Mouse (Mus musculus) inflammation-experienced regulatory T-cells, adult 6 months (primary cell): Measurements from ENCODE around the gene Clock. TPM values are rescaled to one million over a fixed set of nuclear protein-coding genes. Genes with fewer than 3 reads are reported as not detected.

Experiments
- ATAC-seq: one replicate; pipeline ENCODE4 v1.8.0; 2017
- polyA plus RNA-seq, 3 experiments: library from polyadenylated mRNA; unstranded; fragments of 100-300 nt; shearing (Covaris generic); gene quantifications; one replicate each; pipeline ENCODE4 v1.2.1; 2017

The Clock gene
- polyA plus RNA-seq, 3 experiments from 2014 or later, result 14.9 to 19.4 (median 18.8) TPM

- ATAC-seq, result no peak
Observed at GRCm38 (mm10) chr5:76274977-76275376, 29.6 kb downstream of the Clock start.

GRCm38 (mm10) chr5:76250948-76251347 lies 53.6 kb downstream of the Clock start:
- ATAC-seq, result peak; percentile 83

DNA sequence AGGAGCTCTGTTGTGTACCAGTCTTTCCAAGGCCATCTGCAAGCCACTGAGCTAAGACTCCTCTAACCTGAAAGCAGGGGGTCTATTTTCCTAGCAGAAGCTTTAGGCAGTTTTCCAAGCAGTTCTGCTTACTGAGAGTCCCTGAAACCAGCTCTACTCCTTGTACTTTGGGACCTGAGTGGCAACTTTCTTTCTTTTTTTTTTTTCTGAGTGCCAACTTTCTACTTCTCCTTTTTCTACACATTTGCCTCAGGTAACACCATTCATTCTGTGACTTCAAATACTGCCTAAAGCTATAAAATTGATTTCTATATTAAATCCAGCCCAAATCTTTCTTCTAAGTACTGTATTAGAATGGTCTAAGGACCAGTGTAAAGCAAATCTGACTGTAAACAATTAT lies 58.1 kb downstream of the Clock start:
- ATAC-seq, result no peak

DNA sequence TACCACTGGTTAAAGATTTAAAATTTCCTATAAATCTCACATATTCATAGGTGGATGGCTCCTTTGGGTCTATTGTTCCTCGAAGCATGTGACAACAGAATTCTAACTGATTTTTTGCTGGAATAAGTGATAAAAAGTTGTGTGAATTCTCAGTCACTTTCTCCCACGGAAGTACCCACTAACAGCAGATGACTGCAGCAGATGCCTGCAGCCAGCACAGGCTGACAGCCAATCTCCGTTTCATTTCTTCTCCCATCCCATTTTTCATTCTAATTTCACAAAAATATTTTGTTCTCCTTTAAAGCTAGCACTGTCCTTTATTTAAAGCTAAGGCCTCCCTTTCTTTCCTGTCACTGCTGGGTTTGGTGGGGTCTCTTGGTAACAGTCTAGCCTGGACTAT lies 59.2 kb downstream of the Clock start:
- ATAC-seq, result no peak

DNA sequence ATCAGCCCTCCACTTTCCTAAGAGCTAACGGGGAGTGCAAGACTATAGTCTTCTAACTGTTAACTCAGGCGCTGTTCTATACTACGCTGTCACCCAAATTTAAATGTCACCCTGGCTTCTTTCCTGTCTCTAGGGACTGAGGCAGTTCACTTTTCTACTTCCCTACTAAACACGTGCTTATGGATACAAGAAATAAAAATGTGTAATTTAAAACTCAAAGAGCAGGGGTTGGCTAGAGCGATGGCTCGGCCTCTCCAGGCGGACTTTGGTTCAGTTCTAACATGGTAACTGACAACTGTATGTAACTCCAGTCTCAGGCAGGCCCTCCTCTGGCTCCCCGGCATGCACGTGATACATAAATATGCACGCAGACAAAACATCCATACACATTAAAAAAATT lies 60.2 kb downstream of the Clock start:
- ATAC-seq, result no peak

GRCm38 (mm10) chr5:76243929-76244328 lies 60.7 kb downstream of the Clock start:
- ATAC-seq, result peak; percentile 56

GRCm38 (mm10) chr5:76243274-76243673 lies 61.3 kb downstream of the Clock start:
- no peak for ATAC-seq

DNA sequence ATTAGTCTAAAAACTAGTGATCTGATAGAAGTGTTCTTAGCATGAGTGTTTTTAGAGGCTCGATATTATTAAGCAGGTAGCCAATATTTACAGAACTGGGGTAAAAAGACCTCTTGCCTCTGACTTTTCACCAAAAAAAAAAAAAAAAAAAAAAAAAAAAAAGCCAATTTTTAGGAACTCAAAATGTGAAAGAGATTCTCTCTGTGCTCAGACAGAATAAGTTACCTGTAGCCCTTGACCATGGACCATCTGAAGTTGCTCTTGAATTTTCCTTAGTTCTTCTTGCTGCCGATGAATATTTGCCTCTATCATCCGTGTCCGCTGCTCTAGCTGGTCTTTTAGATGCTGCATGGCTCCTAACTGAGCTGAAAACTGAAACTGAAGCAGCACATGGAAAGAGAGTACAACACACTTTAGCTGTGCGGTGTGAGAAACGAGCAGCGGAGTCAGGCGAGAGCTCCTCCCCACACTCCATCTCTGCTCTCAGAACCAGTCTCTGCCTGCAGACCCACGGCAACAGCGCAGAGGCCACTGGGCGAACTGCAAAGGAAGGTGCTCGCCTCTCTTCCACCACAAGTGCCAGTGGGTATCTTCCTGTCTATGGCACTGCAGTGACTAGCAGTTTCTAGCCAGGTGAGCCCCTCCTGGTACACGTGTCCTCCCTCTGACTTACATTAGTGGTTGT lies 73.3 kb downstream of the Clock start:
- no peak for ATAC-seq

- no peak for ATAC-seq
Observed at GRCm38 (mm10) chr5:76216691-76217090, 87.9 kb downstream of the Clock start.

DNA sequence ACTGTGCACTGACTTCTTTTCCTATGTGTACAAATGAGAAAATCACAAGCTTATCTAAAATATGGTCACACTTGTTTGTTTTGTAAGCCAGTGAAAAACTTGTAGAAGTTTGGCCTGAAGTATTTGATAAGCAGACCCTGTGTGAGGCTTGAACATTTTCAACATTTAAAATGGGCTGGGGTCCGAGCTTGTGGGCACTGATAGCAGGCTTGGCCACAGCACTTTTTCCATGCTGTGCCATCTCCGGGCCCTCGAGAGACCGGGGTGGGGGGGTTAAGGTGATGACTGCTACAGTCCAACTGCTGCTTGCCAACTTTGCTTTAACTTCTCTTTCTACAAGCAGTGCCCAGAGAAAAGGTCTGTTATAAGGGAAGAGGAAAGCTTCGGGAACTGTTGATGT lies 96.5 kb downstream of the Clock start:
- ATAC-seq, result no peak

GRCm38 (mm10) chr5:76205886-76206285 lies 98.7 kb downstream of the Clock start:
- no peak for ATAC-seq

DNA sequence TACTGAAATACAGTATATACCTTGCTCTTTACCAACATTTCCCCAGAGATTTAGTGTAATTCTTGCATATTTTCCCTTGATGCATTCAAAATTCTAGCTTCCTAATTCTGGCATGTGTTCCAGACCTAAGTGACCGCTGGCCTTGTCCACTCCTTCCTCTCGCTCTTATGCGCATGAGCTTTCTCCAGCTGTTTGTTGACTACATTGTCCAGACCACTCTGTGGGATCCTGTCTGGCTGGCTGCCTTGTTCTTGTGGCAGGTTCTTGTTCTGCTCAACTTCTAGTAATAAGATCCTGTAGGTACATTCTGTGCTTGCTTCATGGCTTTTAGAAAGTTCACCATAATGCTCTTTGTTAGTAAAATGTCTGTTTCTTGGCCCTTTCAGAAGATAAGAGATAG lies 101.4 kb downstream of the Clock start:
- no peak for ATAC-seq

GRCm38 (mm10) chr5:76199346-76199745 lies 105.2 kb downstream of the Clock start:
- ATAC-seq, result no peak

GRCm38 (mm10) chr5:76194377-76194945 lies 110.1 kb downstream of the Clock start:
- no peak for ATAC-seq

GRCm38 (mm10) chr5:76193075-76193474 lies 111.5 kb downstream of the Clock start:
- ATAC-seq, result no peak

GRCm38 (mm10) chr5:76190609-76191008 lies 114.0 kb downstream of the Clock start:
- no peak for ATAC-seq

GRCm38 (mm10) chr5:76187885-76188284 lies 116.7 kb downstream of the Clock start:
- no peak for ATAC-seq

- peak; percentile 36 for ATAC-seq
Observed at GRCm38 (mm10) chr5:76184286-76185080, 120.1 kb downstream of the Clock start.

DNA sequence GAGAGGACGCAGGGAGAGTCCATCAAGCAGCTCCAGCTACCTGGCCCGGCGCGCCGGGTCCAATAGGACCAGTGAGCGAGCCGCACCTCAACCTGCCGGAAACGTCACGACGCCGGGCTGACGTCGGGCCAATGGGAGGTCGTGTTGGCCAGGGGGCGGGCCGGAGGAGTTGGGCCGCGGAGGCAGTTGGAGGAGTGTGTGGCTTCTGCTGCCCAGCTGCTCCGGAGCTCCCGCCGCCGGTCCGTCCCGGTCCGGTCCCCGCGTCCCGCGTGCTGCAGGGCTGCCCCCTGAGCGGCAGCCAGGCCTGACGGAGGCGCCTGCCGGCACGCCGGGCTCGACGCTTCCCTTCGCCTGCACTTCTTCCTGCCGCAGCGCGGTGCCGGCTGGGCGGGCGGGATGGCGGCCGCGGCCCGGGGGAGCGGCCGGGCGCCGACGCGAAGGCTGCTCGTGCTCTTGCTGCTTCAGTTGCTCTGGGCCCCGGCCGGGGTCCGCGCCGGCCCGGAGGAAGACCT lies 120.8 kb downstream of the Clock start, which contains the start of gene Tmem165:
Gene Tmem165, plus strand, starts transcription at position 131 of the 512 bp plus-strand sequence.
- ATAC-seq, result peak; percentile 94

DNA sequence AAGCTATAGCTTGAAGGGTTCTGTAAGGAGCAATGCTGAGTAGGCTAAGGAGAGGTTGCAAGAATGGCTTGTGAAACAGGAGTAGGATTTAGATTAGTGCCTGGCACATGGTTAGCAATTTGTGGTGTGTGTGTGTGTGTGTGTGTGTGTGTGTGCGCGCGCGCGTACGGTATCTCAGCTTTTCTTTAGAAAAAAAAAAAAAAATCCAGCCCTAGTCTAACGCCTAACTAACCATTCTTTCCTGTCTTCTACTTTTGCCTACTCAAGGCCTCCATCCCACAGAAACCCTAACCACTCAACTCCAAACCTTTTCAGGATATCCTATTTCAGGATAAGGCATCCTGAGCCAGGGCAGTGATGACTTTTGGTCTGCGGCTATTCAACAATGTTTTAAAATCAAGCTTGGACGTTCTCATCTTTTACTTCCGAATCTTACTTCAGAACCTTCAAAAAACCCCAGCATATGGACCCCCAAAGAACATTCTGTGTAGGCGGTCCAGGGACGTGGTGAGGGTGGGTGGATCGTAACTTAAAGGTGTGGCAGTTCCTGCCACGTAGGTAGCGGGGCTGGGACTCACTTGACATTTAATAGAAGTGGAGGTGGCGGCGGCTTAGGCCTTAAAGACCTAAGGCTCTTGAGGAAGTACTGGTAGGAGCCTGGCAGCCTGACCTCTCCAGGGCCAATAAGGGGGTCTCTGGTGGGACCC lies 121.4 kb downstream of the Clock start:
- ATAC-seq, result peak; percentile 67

DNA sequence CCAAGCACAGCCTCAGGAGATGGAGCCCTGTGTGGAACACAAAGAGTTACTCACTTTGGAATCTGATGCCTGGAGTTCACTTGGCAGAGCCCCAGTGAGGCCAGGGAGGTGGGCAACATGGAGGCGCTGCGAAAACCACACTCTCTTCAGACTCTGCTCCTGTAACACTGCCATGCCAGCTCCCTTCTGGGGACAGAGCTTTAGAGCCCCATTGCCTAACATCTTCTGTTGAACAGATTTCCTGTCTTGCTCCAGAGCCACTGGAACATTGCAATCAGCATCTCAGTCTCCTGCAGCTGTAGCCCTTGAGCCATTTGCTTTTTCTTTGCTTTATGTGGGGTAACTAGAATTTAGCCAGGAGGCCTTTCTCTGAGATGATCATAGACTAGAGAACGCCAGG lies 122.3 kb downstream of the Clock start:
- ATAC-seq, result no peak

DNA sequence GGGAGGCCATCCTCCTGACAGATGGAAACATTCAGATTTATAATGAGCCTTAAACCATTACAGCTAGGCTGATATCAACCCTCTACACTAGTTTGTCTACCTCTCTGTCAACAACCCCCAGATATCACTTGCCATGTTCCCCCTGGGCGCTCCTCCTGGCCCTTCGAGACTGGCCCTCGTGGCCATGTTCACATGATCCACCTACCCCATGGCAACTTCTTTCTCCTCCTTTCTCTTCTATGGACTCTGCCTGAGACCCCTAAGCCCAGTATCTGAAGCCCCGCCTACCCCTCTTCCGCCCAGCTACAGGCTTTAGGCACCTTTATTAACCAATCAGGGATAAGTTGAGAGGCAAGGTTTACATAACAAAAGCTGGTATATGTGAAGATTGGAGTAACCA lies 124.8 kb downstream of the Clock start:
- ATAC-seq, result no peak

- ATAC-seq, result no peak
Observed at GRCm38 (mm10) chr5:76179171-76179570, 125.4 kb downstream of the Clock start.
